Mouse (Mus musculus) heart, postnatal 0 days (tissue): ENCODE measurements around the gene Lrrc74a.

Experiments used
- CTCF ChIP-seq: IDR thresholded peaks from 2 replicates; pipeline ENCODE4 v1.5.1; 2016; ENCODE audit warnings: antibody characterized with exemption, control low read depth, low read depth
- EP300 ChIP-seq: IDR thresholded peaks from 2 replicates; pipeline ENCODE4 v1.6.1; 2016; ENCODE audit warnings: antibody characterized with exemption, low read depth

DNA sequence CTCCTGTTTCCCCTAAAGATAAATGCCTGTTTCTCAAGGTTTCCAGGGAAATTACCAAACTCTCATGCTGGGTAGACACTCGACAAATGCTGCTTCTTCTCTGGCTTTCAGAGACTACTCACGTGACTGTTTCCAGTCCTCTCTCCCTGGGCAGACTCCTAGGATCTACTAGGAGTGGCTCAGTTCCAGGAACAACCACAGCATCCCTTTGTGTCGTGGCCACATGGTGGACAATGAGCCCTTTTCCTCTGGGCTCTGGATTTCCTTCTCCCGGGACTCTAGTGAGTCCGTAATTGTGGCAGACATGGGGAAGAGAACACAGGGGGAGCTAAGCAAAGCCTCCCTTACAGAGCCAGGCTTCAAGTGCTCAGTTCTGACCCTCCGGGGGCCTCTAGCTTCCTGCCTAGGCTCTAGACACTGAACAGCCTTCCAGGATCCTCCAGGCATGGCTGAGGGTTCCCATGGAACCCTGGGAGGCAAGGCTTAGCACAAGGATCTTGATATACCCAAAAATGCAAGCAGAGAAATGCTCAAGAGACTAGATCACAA is 47.6 kb downstream of the Lrrc74a start:
- no peak for TF ChIP-seq EP300
- TF ChIP-seq CTCF: peak; percentile 13; the same call in 1 of the 2 replicates
